Mouse (Mus musculus) cerebellum, adult 18-20 months (tissue): ENCODE results near the gene Pcca.
"Not testable (repeated sequence)": the region's sequence is repeated elsewhere in the genome, so short reads cannot be mapped to it uniquely, and the experiment has no call there.

ENCODE experiments used
- DNase-seq, 2 experiments: peaks; one replicate each; pipeline ENCODE4 v3.0.0; 2021

Gene Pcca

DNA sequence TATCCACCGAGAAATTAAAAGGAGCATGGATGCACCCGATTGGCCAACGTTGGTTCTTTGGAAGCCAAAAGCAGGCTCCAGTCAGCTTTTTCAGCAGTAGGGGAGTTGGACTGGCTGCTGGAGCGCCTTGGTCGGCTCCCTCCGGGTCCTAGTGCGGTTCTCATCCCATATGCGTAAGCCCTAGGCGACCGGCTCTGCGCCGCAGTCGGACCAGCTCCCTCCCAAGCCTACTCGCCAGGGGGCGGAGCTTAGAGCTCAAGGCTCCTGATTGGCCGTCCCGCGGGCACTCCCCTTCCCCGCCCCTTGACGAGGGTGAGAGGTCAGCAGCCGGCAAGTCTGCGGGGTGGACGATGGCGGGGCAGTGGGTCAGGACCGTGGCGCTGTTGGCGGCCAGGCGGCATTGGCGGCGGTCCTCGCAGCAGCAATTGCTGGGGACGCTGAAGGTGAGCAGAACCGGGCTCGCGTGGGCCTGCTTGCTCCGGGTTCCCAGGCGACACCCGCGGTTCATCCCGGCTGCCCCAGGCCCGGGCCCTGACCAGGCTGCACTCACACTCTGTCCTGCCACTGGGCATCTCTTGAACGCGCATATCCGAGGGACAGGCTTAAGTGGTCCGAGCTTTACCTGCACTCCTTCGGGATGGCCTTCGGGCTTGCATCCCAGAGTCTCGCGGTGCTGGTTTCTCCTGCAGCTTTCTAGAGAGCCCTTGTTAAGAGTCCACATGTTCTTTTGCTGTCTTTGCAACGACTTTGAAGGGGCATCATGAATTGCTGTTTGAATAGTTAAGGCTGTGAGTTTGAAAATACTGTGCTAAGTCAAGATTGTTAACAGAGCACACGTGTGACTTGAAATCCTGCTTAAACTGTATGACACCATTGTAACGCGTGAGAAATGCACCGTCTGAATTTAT is at the start of gene Pcca:
Gene Pcca (plus strand): TSS at position 308 of the 908 bp plus-strand sequence.
- peak; percentile 96 to 99 for DNase-seq

DNA sequence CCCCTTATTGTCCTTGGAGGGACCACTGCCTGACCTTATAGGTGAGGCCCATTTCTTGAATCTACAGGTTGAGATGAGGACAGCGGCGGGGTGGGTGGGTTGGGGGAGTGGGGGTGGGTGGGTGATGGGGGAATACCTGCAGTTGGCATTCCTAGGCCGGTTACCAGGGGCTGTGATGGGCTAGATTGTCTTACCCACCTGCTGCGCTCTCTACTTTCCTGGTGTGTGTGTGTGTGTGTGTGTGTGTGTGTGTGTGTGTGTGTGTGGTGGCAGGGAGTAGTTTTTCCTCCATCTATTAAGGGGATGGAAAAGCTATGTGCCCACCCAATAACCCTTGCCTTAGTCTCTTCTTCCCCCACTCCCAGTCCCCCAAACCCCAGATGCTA is 49.7 kb upstream of the Pcca start:
- no peak for DNase-seq

DNA sequence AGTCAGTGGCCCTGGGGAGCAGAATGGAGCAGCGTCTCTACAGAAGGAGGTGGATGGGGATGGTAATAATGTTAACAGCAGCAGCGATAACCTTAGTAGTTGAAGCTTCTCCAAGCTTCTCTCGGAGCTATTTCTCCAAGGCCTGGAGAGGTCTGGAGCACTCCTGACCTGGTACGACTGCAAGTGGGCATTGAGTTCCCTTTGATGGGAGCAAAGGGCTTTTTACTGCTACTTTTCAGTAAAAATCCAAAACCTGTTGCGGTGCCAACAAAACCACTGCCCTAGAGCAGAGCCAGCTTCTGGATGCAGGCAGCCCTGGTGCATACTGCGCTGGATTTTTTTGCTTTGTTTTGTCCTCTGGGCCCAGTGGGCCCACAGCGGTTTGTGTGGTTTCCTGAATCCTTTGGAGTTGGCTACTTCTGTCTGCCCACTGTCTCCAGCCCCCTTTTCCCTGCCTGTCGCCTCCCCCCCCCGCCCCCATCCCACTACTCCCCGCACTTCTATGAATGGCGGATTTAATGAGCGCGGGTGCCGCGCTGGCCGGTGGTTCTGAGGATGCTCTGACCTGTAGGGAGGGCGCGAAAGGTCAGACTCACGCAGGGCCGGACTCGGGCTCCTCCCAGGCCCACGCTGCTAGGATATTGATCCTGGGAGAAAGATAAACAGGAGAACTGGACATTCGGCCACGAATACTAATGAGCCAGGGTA is 49.1 kb upstream of the Pcca start:
- DNase-seq = peak; percentile 66 to 74

DNA sequence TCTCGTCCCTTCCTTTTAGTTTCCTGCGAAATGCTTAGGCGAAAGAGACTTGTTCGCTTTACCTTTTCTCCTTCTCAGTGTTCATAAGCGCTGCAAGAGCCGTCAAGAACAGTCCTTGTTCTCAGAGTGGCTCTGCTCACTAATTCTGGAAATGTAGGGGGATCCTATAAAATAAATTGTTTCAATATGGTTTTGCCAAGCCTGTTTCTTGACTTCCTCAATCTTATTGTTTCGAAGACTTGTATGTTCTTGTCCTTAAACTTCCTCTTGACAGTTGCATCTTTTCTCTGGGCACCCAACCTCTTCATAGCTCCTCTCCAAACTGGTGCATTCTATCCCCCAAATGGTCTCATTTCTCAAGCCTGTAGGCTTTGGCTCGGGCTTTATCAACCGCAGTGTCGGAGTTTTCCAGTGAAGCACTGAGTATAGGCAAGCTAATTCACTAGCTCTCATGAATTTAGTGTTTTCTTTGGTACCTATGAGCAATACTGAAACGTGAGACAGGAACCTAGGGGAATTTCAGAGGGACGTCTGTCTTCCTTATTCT is 48.4 kb upstream of the Pcca start:
- DNase-seq = peak in 1 of 2 experiments; percentile 57

DNA sequence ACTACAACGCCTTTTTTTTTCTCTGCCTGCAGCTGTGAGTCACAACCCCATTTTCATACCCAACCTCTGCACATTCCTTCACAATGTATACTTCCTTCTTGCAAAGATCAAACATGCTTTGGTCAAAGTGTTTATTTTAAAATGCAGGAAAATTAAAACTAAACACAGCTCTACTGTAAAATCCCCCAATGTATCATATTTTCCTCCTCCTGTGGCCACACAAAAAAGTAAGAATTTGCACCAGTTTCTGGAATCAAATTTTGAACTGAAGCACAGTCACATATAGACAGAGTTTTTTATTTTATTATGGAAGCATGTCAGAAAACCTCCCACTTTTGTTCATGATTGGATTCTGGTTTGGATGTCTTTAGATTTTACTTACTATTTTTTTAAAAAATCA is 47.5 kb upstream of the Pcca start:
- DNase-seq = no peak

DNA sequence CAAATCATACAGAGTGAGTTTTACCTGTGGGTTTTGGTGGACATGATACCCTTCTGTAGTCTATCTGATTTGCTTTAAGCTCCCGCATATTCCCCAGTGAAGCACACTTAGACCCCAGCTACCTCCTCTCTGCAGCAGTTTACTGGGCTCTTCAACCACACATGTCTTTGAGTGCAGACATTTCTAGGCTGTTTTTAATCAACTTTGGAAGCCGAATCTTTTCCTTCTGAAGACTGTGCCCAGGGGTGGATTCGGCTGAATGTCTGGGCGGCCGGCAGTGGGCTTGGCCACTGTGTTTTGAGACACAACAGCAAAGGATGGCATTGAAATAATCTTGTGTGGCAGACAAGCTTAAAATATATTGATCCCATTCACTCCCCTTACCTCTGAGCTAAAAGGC is 46.8 kb upstream of the Pcca start:
- peak in 1 of 2 experiments; percentile 60 for DNase-seq

DNA sequence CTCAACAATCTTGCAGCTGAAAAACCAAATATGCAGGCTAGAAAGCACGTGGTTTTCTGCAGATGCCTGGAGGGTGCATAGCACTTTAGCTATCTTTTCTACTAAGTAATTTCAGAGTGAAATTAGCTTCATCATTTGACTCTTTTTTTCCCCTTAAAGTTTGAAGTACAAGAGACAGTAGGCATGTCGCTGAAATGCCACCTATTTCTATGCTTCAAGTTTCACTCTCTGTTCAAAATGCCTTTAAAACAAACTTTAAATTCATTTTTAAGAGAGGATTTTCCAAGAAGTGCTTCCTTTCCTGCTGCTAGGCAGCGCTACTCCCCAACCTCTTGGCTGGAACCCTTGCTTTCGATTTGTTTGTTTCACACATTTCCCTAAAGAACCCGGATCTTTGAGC is 45.1 kb upstream of the Pcca start:
- peak in 1 of 2 experiments; percentile 48 for DNase-seq

DNA sequence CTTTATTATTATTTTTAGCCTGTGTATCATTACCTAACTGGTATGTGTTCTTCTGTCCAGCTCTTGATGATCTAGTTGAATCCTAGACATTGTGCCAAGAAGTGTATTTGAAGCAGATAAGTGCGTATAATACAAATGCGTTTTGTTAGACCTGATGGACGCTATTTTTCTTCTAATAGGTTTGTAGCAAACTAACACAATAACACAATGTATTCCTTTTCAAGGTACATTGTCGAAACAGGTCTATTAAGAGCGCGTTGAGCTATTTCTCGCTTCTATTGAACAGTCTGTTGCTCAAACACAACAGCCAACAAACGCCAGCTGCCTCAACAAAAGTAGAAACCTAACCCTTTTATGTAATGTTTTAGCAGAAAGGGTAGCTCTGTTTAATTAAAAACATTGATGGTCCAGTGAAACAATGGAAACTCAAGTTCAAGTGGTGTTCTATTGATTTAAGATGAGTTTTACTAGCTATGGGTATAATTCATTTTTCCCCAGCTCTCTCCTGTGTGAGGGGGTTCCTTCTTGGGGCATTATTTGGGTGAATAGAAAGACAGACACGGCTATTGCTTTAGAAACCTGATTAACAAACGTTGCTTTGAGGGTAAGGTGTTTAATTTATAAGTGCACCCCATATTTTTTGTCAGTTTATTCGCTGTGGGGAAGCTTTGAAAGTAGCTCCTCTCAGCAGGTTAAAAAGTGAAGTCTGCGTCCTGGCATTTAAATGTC is 44.3 kb upstream of the Pcca start:
- DNase-seq = peak; percentile 38 to 46

DNA sequence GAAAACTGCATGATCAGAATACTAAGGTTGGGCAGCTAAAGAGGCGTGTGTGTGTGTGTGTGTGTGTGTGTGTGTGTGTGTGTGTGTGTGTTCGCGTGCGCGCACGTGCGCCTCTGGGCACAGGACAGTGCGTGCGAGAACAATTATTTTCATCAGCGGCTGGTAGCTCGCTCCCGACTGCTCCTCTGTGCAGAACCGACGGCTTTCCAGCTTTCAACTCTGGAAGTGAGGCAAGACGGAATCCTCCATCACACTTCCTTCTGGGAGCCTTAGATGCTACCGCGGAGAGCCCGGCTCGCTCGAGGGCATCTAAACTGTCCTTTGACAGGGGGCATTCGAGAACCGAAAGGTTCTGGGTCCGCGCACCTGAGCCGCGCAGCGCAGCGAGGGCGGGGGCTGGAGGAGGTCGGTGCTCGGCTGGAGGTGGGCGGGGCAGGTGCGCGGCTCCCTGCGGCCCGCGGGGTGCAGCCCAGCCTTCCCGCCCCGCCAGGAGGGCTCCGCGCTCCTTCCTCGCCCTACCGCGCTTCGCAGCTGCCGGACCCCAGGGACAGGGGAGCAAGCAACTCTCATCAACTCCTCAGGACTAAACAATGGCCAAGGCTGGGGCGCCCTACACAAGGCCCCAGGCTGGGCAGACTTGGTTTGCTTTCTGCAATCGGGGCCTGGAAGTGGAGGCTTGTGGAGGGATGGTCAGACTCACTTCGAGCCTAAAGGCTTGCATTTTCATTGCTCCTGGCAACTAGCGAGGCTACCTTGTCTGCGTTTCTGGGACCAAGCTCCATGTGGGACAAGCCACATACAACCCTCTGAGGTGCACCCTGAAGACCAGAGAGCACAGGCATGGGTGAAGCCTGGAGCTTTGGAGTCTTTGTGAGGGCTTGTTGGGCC is 43.4 kb upstream of the Pcca start, which contains the start of gene Gm10837:
Gene Gm10837 (plus strand): TSS at position 146 of the 888 bp plus-strand sequence.
- peak; percentile 74 to 82 for DNase-seq

DNA sequence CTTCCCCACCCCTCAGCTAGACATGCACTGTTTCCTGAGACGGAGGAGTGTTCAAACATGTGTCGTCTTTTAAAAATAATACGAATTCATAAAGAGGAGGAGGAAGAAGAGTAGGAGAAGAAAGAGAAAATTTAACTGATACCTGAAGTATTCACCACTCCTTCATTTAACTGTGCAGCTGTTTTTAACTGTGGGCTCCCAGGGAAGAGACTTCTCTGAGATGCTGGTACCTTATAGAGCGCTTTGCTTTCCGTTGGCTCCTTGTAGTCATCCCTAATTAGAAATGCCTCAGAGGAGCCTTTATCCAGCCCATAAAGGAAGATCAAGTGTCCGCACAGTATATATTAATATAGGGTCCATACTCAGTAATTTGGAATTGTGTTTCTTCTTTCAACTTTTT is 42.6 kb upstream of the Pcca start:
- DNase-seq = peak in 1 of 2 experiments; percentile 10

DNA sequence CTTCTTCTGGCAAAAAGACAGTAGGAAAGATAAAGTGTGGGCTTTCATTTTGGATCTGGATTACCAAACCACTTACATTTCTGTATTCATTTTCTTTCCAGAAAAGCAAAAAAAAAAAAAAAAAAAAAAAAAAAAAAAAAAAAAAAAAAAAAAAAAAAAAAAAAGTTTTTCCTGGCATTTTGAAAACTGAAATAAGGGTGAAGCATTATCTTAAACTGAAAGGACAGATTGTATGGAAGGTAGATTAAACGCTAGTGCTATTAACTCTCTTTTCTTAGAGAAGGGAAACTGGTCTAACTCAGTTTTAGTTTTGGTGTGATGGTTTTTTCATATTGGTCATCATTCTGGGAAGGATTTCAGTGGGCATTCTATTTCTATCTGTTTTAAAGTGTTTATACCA is 42.1 kb upstream of the Pcca start:
- DNase-seq = no peak

DNA sequence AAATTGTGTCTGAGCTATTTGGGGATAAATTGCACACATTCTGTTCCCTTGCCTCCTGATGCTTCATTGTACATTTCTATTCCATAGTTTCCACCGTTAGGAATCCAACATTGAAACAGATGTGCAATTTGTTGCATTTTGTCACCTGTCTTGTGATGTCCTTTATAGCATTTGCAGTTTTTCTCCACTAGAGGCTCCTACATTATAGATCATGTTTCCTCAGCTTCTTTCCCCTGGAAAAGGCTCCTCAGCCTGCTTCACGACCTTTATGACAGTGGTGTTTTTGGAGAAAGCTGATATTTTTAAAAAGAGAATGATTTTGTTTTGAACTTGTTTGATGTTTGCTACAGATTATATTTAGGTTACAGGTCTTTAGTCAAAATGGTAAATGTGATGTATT is 25.1 kb upstream of the Pcca start:
- no peak for DNase-seq

DNA sequence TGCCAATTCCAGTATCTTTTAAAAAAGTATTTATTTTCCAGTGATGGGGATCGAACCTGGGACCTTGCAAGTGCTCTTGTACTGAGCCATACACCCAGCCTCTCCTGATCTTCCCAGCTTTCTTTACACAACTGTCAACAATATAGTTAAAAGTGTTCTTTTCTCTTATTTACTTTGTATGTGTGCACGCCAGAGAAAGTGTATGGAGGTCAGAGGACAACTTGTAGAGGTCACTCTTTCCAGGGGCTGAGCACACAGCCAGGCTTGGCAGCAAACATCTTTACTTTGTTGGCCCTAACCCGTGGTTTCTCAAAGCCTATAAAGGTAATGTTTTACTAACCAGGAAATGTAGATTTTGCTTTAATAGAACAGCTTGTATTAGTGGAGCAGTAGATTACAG is 22.6 kb upstream of the Pcca start:
- no peak for DNase-seq

DNA sequence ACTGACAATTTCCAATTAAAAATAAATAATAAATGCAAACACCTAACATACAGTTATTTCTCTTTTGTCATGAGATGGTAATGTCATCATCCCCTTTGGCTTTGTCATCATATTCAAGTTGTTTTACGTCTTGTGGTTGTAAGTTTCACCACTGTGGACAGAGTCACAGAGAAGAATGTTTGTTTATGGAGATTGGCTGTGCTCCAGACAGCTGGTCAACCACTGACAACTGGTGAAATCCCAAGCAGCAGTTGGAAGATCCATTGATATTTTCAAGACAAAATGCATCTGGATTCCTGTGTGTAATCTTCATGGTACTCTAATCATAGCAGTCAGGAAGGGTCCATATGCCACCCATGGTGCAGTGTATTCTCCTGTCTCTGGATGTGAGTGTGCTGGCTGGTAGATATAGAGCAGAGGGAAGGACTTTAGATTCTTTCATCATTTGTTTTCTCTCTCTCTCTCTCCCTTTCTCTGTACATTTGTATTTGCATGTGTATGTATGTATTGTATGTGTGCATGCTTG is 20.6 kb upstream of the Pcca start:
- DNase-seq = no peak

DNA sequence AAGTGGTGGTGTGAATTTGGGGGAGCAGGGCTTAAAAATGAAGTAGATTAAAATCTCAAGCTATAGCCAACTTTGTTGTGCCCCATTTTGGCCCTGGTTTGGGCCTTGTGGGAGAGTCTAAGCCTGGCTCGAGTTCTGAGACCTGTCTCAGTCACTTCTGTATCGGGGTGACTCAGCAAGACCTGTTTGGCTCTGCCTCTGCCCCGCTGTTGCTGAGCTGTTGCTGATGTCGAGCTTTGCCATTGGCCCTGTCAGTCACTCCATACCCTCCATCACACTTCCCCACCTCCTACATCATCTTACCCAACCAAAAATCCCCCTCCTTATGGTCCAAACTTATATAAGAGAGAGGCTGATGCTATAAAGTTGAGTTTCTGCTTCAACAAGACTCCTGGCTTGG is 5.6 kb upstream of the Pcca start:
- no peak for DNase-seq

DNA sequence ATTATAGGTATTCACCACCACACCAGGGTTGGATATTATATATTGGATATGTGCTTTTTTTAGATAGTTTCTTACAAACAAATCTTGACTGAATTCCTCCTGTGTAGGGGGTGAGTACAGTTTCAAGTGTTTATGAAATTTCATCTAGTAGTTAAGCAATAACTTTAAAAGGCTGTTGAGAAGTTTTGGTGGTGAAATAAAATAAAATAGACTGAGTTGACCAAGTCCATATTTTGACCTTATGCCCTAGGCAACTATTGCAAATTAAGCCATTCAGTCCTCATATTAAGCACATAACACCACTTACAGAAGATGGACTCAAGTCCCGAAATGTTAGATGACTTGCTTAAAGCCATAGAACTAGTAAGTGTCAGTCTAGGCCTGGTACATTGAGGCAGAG is 1.9 kb downstream of the Pcca start:
- DNase-seq = no peak

DNA sequence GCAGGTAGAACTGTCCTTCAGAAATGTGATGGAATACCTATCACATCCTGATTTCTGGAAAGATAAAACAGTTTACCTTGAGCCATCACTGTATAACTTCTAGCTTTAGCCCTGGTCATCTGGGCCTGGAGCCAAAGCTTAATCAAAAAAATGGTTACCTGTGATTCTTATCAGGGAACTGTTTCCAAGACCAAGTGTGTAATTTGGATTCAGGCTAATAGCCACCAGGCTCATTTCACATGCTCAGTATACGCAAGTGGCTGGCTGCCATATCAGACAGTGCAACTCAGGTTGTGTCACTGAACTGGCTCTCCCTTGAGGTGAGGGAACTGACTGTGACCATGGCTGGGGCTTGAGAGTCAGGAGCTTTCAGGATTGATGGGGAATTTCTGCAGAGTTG is 14.3 kb downstream of the Pcca start:
- DNase-seq = no peak

DNA sequence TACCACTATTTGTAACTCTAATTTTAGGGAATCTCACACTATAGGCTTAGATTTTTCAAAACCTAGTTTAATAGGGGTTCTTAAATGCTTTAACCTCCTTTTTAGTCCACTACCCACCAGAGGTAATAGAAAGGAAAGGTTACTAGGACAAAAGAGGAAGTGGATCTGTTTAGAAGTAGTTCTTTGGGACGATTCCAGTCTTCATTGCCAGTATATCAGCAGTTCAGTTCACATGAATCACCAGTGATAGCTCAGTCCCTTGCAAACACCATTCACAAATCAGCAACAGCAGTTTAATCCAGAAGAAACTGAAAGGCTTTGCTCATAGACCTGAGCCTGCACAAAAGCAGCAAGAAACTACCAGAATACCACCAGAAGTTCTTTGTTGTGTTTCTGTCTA is 14.8 kb downstream of the Pcca start:
- no peak for DNase-seq

DNA sequence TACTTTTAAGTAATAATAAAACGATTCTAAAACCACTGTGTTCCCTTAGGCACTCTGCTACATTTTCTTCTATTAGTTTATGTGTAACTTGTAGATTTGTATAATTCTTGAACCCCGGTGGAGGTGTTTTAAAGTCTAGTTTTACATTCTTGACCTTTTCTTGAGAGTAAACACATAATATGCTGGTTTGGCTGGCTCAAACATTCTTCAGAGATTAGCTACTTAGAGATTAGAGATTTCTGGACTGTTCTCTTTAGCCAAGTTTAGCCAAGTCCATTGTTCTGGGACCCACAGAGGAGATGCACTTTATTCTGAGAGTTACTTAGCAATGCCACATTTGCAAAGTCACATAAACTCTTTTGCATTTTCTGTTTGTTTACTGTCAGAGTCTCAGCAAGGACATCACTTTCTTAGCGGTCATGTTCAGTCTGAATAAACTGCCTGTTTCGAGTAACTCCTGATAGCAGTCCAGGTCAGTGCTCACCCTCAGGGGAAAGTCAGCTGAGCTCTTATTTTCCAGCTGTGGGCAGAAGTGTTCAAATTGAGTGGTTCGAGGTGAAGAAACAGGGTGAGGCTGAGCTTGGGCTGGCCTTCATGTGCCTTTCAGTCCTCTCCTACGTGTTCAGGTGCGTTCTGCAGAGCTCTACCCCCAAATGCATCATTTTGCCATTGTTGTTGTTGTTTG is 18.8 kb downstream of the Pcca start:
- no peak for DNase-seq

DNA sequence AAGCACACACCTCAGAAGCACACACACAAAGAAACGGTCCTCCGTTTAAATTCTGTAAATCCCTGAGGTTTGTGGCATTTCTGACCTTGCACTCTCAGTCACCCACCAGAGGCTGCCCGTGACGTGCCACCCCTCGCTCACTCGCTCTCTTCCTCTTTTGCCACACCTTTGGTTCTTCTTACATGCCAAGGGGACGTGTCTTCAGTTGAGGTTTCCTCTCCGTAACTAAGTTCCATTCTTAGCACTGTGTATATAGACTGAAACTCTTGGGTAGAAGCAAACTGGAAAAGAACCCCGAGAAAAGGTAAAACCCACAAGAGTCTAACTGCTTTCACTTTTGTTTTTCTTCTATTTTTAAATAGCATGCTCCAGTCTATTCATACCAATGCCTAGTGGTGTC is 23.2 kb downstream of the Pcca start:
- DNase-seq = no peak

DNA sequence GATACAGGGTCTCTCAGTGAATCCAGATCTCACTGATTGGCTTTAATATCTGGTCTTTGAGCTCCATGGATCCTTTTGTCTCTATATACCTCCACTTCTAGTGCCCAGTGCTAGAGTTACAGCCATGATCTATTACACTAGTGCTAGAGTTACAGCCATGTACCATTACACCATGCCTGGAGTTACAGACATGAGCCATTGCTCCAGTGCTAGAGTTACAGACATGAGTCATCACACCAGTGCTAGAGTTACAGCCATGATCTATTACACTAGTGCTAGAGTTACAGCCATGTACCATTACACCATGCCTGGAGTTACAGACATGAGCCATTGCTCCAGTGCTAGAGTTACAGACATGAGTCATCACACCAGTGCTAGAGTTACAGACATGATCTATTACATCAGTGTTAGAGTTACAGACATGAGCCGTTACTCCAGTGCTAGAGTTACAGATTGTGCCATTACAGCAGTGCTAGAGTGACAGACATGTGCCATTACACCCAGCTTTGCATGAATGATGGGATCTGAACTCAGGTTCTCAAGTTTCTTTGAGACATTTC is 26.8 kb downstream of the Pcca start:
- not testable (repeated sequence) for DNase-seq
